Mouse (Mus musculus) limb, embryonic 11.5 days (tissue): ENCODE results near the gene Pck1. TPM values are rescaled to one million over a fixed set of nuclear protein-coding genes. Genes with fewer than 3 reads are reported as not detected.

Source experiments
- ATAC-seq: fragments of 200-750 bp; cut with Nextera tagmentation; 2 replicates; pipeline ENCODE4 v1.8.0; 2017; ENCODE audit warnings: low read depth; ENCODE audit not compliant: insufficient number of reproducible peaks, low FRiP score, low TSS enrichment
- DNase-seq: peaks from one replicate; pipeline ENCODE4 v3.0.0-alpha.2; 2015; ENCODE audit warnings: low spot score
- H3K27ac ChIP-seq: fragments of 300-500 bp; sonication (generic); replicated peaks from 2 replicates; pipeline ENCODE4 v1.5.1; 2014; ENCODE audit warnings: low read depth, mild to moderate bottlenecking, low read length
- H3K27me3 ChIP-seq: fragments of 300-500 bp; sonication (generic); 2 replicates; pipeline ENCODE4 v1.6.1; 2014; ENCODE audit warnings: mild to moderate bottlenecking, low read length, mixed read lengths; ENCODE audit not compliant: control insufficient read depth, insufficient read depth
- H3K36me3 ChIP-seq: fragments of 300-500 bp; sonication (generic); 2 replicates; pipeline ENCODE4 v1.6.1; 2014; ENCODE audit warnings: mild to moderate bottlenecking, low read length, moderate library complexity, mixed read lengths; ENCODE audit not compliant: control insufficient read depth, insufficient read depth
- H3K4me1 ChIP-seq: fragments of 300-500 bp; sonication (generic); 2 replicates; pipeline ENCODE4 v1.6.1; 2014; ENCODE audit warnings: low read length, mixed read lengths; ENCODE audit not compliant: control insufficient read depth, insufficient read depth
- H3K4me2 ChIP-seq: fragments of 300-500 bp; sonication (generic); 2 replicates; pipeline ENCODE4 v1.6.1; 2014; ENCODE audit warnings: low read depth, mild to moderate bottlenecking, moderate library complexity; ENCODE audit not compliant: severe bottlenecking
- H3K4me3 ChIP-seq: fragments of 300-500 bp; sonication (generic); 2 replicates; pipeline ENCODE4 v1.5.1; 2014; ENCODE audit warnings: low read depth, low read length
- H3K9ac ChIP-seq: fragments of 300-500 bp; sonication (generic); 2 replicates; pipeline ENCODE4 v1.6.1; 2014; ENCODE audit warnings: mild to moderate bottlenecking, low read length
- H3K9me3 ChIP-seq: fragments of 300-500 bp; sonication (generic); 2 replicates; pipeline ENCODE4 v1.6.1; 2016; ENCODE audit warnings: low read length; ENCODE audit not compliant: control insufficient read depth
- WGBS: fragments of 180-500 bp; shearing (Covaris S2); extraction: QIAGEN DNeasy Blood & Tissue Kit; methylation state at CpG from one replicate; pipeline ENCODE4 v1.1.7; 2014; 5-methylcytosine and 5-hydroxymethylcytosine counted together
- polyA plus RNA-seq: library from polyadenylated mRNA; unstranded; fragments of >200 nt; fragmentation: Nextera tagmentation; extraction: Ambion mirVana; gene quantifications from 2 replicates; pipeline ENCODE4 v1.2.1, GENCODE M21; 2014

Pck1 gene
- polyA plus RNA-seq, 1 experiment from 2014 or later, result 0.05 TPM

- Histone ChIP-seq H3K4me1 (peaks cover 28% of the 10 kb centered on the region), H3K9ac (no peak overlapping the region), H3K36me3 (no peaks in the 10 kb centered on the region), H3K9me3 (no peaks in the 10 kb centered on the region), H3K27ac (peak overlapping the region; percentile 88), H3K4me2 (no peak overlapping the region), H3K4me3 (no peak overlapping the region), H3K27me3 (no peaks in the 10 kb centered on the region; the same call in 1 of the 2 replicates)
- no peak for ATAC-seq
- no peak for DNase-seq
- WGBS, result 68% methylated on average over 1 of the region's 1 CpGs
Observed at GRCm38 (mm10) chr2:173172386-173172785, 19.5 kb downstream of the Pck1 start.

GRCm38 (mm10) chr2:173173008-173173407, 20.2 kb downstream of the Pck1 start:
- WGBS, result 25% methylated on average over 2 of the region's 2 CpGs
- Histone ChIP-seq H3K27me3 (no peaks in the 10 kb centered on the region; the same call in 1 of the 2 replicates), H3K9me3 (no peaks in the 10 kb centered on the region), H3K4me3 (no peak overlapping the region), H3K4me2 (peak overlapping the region; percentile 34; the same call in 1 of the 2 replicates), H3K4me1 (peaks cover 28% of the 10 kb centered on the region), H3K9ac (no peak overlapping the region), H3K36me3 (no peaks in the 10 kb centered on the region), H3K27ac (peak overlapping the region; percentile 88)
- no peak for ATAC-seq
- peak; percentile 56 for DNase-seq

- WGBS, result 6% methylated on average over 22 of the region's 22 CpGs
- no peaks in the 10 kb centered on the region for H3K9me3 ChIP-seq
- DNase-seq, result peak; percentile 76
- peak overlapping the region; percentile 88 for H3K27ac ChIP-seq
- H3K4me1 ChIP-seq, result peaks cover 28% of the 10 kb centered on the region
- ATAC-seq, result peak; percentile 77
- H3K4me3 ChIP-seq, result no peak overlapping the region
- no peaks in the 10 kb centered on the region for H3K36me3 ChIP-seq
- peak overlapping the region; percentile 34; the same call in 1 of the 2 replicates for H3K4me2 ChIP-seq
- no peaks in the 10 kb centered on the region; the same call in 1 of the 2 replicates for H3K27me3 ChIP-seq
- peak overlapping the region; percentile 8; the same call in 1 of the 2 replicates for H3K9ac ChIP-seq
Observed at GRCm38 (mm10) chr2:173173521-173174511, 21.0 kb downstream of the Pck1 start.

- Histone ChIP-seq H3K27me3 (no peaks in the 10 kb centered on the region; the same call in 1 of the 2 replicates), H3K4me1 (peaks cover 28% of the 10 kb centered on the region), H3K4me2 (peak overlapping the region; percentile 34; the same call in 1 of the 2 replicates), H3K4me3 (no peak overlapping the region), H3K36me3 (no peaks in the 10 kb centered on the region), H3K9me3 (no peaks in the 10 kb centered on the region), H3K27ac (peak overlapping the region; percentile 88), H3K9ac (no peak overlapping the region)
- 47% methylated on average over 1 of the region's 1 CpGs for WGBS
- ATAC-seq (no peak), DNase-seq (peak; percentile 19)
Observed at GRCm38 (mm10) chr2:173174569-173174968, 21.7 kb downstream of the Pck1 start.

- no peaks in the 10 kb centered on the region for H3K9me3 ChIP-seq
- H3K9ac ChIP-seq, result no peak overlapping the region
- DNase-seq (peak; percentile 20), ATAC-seq (no peak)
- no peaks in the 10 kb centered on the region for H3K36me3 ChIP-seq
- 89% methylated on average over 5 of the region's 5 CpGs for WGBS
- H3K4me1 ChIP-seq, result peaks cover 28% of the 10 kb centered on the region
- H3K4me3 ChIP-seq, result no peak overlapping the region
- H3K27me3 ChIP-seq, result no peaks in the 10 kb centered on the region; the same call in 1 of the 2 replicates
- H3K4me2 ChIP-seq, result no peak overlapping the region
- H3K27ac ChIP-seq, result no peak overlapping the region
Observed at GRCm38 (mm10) chr2:173175703-173176102, 22.9 kb downstream of the Pck1 start.

- H3K4me2 ChIP-seq, result no peak overlapping the region
- no peak overlapping the region for H3K27ac ChIP-seq
- no peak overlapping the region for H3K9ac ChIP-seq
- H3K27me3 ChIP-seq, result no peaks in the 10 kb centered on the region; the same call in 1 of the 2 replicates
- no peaks in the 10 kb centered on the region for H3K9me3 ChIP-seq
- no peaks in the 10 kb centered on the region for H3K36me3 ChIP-seq
- H3K4me1 ChIP-seq, result peaks cover 10% of the 10 kb centered on the region
- no peak for ATAC-seq
- no peak overlapping the region for H3K4me3 ChIP-seq
- peak; percentile 18 for DNase-seq
- whole genome bisulfite sequencing, result 75% methylated on average over 5 of the region's 5 CpGs
Observed at GRCm38 (mm10) chr2:173177481-173177880, 24.6 kb downstream of the Pck1 start.

- Histone ChIP-seq H3K36me3 (no peaks in the 10 kb centered on the region), H3K4me1 (peaks cover 5% of the 10 kb centered on the region), H3K4me2 (no peak overlapping the region), H3K27ac (no peak overlapping the region), H3K4me3 (no peak overlapping the region), H3K9me3 (no peaks in the 10 kb centered on the region), H3K27me3 (no peaks in the 10 kb centered on the region; the same call in 1 of the 2 replicates), H3K9ac (no peak overlapping the region)
- DNase-seq (peak; percentile 16), ATAC-seq (no peak)
- 89% methylated on average over 8 of the region's 8 CpGs for WGBS
Observed at GRCm38 (mm10) chr2:173177951-173178350, 25.1 kb downstream of the Pck1 start.

- Histone ChIP-seq H3K4me3 (no peak overlapping the region), H3K27ac (no peak overlapping the region), H3K9me3 (no peaks in the 10 kb centered on the region), H3K27me3 (no peaks in the 10 kb centered on the region; the same call in 1 of the 2 replicates), H3K4me2 (no peak overlapping the region), H3K36me3 (no peaks in the 10 kb centered on the region), H3K4me1 (no peaks in the 10 kb centered on the region; the same call in 1 of the 2 replicates), H3K9ac (no peak overlapping the region)
- 81% methylated on average over 7 of the region's 7 CpGs for WGBS
- ATAC-seq (no peak), DNase-seq (peak; percentile 19)
Observed at GRCm38 (mm10) chr2:173179046-173179445, 26.2 kb downstream of the Pck1 start.
